ENCODE assay signal across 8 mouse cellular contexts in the genomic region with DNA sequence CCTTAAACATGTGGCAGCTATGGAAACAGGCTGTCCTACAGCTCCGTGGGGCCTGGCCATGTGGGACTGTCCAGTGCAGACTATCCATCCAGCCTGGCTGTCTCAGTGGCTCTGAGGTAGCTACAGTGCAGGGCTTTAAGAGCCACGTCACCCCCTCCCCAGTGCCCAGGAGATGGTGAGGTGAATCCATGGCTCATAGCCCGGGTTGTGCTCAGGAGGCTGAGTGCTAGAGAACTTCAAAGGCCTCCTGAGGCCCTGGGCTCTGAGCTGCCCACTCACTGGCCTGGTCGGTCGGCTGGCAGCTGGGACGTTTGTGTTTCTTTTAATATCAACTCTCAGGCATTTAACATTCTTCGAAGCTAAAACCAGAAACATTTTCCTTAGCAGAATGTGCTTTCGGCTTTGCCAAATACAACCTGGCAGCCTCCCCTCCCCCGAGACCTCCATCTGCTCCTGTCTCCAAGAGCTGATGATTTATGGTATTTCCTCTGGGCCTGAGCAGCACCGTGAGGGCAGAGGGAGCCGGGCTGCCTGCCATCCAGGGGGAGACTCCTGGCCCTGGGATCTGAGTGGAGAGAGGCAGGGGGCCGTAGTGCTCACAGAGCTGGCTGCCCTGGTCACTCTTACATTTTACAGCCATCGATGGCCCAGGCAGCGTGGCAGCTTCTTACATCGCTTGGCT. TPM values are rescaled to one million over a fixed set of nuclear protein-coding genes. Genes with fewer than 3 reads are reported as not detected.
DNase-seq lines count a peak whose midpoint lies in the region; ATAC-seq lines count a peak whose summit lies in the region.

No protein-coding gene starts in this region.

- H3K4me1 ChIP-seq in hindbrain, embryonic 13.5 days (replicated peaks), result peaks cover 64% of the 10 kb centered on the region
- peaks cover 27% of the 10 kb centered on the region for H3K4me1 ChIP-seq in neural tube, embryonic 11.5 days (ENCODE audit: control insufficient read depth, insufficient read depth, low read length)

- peaks cover 75% of the 10 kb centered on the region for H3K36me3 ChIP-seq in hindbrain, embryonic 13.5 days
- 0 out of 2 replicates have a peak, but pooled peaks cover 3% of the 10 kb centered on the region for H3K36me3 ChIP-seq in neural tube, embryonic 11.5 days (ENCODE audit: control insufficient read depth, insufficient read depth, low read length)

- no peaks in the 10 kb centered on the region for H3K9me3 ChIP-seq in hindbrain, embryonic 13.5 days
- H3K9me3 ChIP-seq in neural tube, embryonic 11.5 days (ENCODE audit: control insufficient read depth, low read length), result no peaks in the 10 kb centered on the region

- H3K27ac ChIP-seq in hindbrain, embryonic 13.5 days, result peak overlapping the region; percentile 95
- H3K27ac ChIP-seq in neural tube, embryonic 11.5 days (ENCODE audit: low read depth, low read length), result peak overlapping the region; percentile 82

- H3K9ac ChIP-seq in hindbrain, embryonic 13.5 days, result peak overlapping the region; percentile 65
- H3K9ac ChIP-seq in neural tube, embryonic 11.5 days (ENCODE audit: low read length), result peak overlapping the region; percentile 9

- no peak overlapping the region for H3K4me3 ChIP-seq in hindbrain, embryonic 13.5 days
- H3K4me3 ChIP-seq in neural tube, embryonic 11.5 days (ENCODE audit: low read depth, low read length), result no peak overlapping the region

- peak overlapping the region; percentile 25; the same call in 1 of the 2 replicates for H3K4me2 ChIP-seq in hindbrain, embryonic 13.5 days
- peak overlapping the region; percentile 9; the same call in 1 of the 2 replicates for H3K4me2 ChIP-seq in neural tube, embryonic 11.5 days (ENCODE audit: low read depth)

- ATAC-seq in hindbrain, embryonic 13.5 days (ENCODE audit: low FRiP score), result peak; percentile 74
- peak; percentile 80 for ATAC-seq in neural tube, embryonic 11.5 days (ENCODE audit: insufficient read depth, low FRiP score, low TSS enrichment)

- no peaks in the 10 kb centered on the region for H3K27me3 ChIP-seq in hindbrain, embryonic 13.5 days
- no peaks in the 10 kb centered on the region for H3K27me3 ChIP-seq in neural tube, embryonic 11.5 days (ENCODE audit: control insufficient read depth, insufficient read depth, low read length)

- peak; percentile 23 to 37 for DNase-seq in adrenal gland, adult 18-20 months (ENCODE audit: low spot score in 2 of 2)
- DNase-seq in cerebellum, postnatal 36 days, result peak; percentile 61 to 67
- peak; percentile 52 to 57 for DNase-seq in frontal cortex, postnatal 25 days (ENCODE audit: low spot score in 2 of 2)
- peak; percentile 82 for DNase-seq in layer of hippocampus, postnatal 36 days
- DNase-seq in neural tube, embryonic 11.5 days (ENCODE audit: low spot score), result peak; percentile 65
- DNase-seq in yolk sac, embryonic 10.5 days (ENCODE audit: low spot score), result peak; percentile 56
- no peak for DNase-seq in thymus, postnatal 25 days

- 12% methylated on average over 15 of the region's 15 CpGs for WGBS in hindbrain, embryonic 13.5 days
- WGBS in neural tube, embryonic 11.5 days, result 14% methylated on average over 15 of the region's 15 CpGs

RNA-seq across cellular contexts. Expression of a gene that starts 42.9 kb away (rescaled TPM):
- 10 to 100 TPM; 35.7 to 51.2 TPM for total RNA-seq in adrenal gland, adult 18-20 months (2021)
- polyA plus RNA-seq in hindbrain, embryonic 13.5 days (2015; fragmentation: Nextera tagmentation; extraction: Ambion mirVana), result 116 and 119 TPM in 2 replicates
- 10 to 100 TPM; 32.7 to 33.6 TPM for total RNA-seq in layer of hippocampus, postnatal 36 days (2021)
- polyA plus RNA-seq in neural tube, embryonic 11.5 days (2014; fragmentation: Nextera tagmentation; extraction: Ambion mirVana), result 124 and 136 TPM in 2 replicates

RNA-seq across cellular contexts. Expression of a gene that starts 50.7 kb away (rescaled TPM):
- 10 to 100 TPM; 20.4 to 34.1 TPM for total RNA-seq in adrenal gland, adult 18-20 months (2021)
- 30.4 and 35.6 TPM in 2 replicates for polyA plus RNA-seq in hindbrain, embryonic 13.5 days (2015; fragmentation: Nextera tagmentation; extraction: Ambion mirVana)
- 10 to 100 TPM in 1 of 2 experiments, 1 to 10 TPM in 1; 9.5 to 11.6 TPM for total RNA-seq in layer of hippocampus, postnatal 36 days (2021)
- 55.3 and 57.7 TPM in 2 replicates for polyA plus RNA-seq in neural tube, embryonic 11.5 days (2014; fragmentation: Nextera tagmentation; extraction: Ambion mirVana)
